Mouse (Mus musculus): Measurements from ENCODE around the gene Epas1. TPM values are rescaled to one million over a fixed set of nuclear protein-coding genes. Genes with fewer than 3 reads are reported as not detected.

Epas1 gene
- polyA plus RNA-seq, 1 experiment from 2014 or later = 5.3 TPM

DNA sequence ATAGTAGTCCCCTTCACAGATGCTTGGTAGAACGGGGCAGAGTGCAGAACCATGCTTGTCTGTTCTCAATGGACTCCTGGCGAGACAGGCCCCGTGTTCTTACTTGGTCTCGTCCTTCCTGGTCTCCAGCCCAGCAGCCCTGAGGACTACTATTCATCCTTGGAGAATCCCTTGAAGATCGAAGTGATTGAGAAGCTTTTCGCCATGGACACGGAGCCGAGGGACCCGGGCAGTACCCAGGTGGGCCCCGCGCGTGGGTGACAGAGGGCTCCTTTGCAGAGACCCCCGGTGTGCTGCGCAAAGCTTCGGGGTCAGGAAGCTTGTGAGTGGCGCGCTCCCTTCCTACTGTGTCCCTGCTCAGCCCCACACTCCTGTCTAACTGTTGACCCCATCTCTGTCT lies 72.9 kb downstream of the Epas1 start:
- H3K9me3 ChIP-seq (replicated peaks; ENCODE audit: control insufficient read depth, low read length) = no peaks in the 10 kb centered on the region
- H3K36me3 ChIP-seq (ENCODE audit: control insufficient read depth, insufficient read depth, low read length) = no peaks in the 10 kb centered on the region
- no peak overlapping the region for H3K4me2 ChIP-seq (ENCODE audit: low read depth, low read length)
- H3K27ac ChIP-seq (ENCODE audit: low read length) = no peak overlapping the region
- H3K4me3 ChIP-seq (replicated peaks; ENCODE audit: low read length) = no peak overlapping the region
- ATAC-seq (ENCODE audit: insufficient read depth, low FRiP score) = no peak
- no peaks in the 10 kb centered on the region for H3K27me3 ChIP-seq (ENCODE audit: control insufficient read depth, insufficient read depth, low read length)
- H3K9ac ChIP-seq (ENCODE audit: low read length) = no peak overlapping the region
- no peaks in the 10 kb centered on the region for H3K4me1 ChIP-seq (ENCODE audit: control insufficient read depth, insufficient read depth, low read length)
- 92% methylated on average over 17 of the region's 17 CpGs for WGBS

DNA sequence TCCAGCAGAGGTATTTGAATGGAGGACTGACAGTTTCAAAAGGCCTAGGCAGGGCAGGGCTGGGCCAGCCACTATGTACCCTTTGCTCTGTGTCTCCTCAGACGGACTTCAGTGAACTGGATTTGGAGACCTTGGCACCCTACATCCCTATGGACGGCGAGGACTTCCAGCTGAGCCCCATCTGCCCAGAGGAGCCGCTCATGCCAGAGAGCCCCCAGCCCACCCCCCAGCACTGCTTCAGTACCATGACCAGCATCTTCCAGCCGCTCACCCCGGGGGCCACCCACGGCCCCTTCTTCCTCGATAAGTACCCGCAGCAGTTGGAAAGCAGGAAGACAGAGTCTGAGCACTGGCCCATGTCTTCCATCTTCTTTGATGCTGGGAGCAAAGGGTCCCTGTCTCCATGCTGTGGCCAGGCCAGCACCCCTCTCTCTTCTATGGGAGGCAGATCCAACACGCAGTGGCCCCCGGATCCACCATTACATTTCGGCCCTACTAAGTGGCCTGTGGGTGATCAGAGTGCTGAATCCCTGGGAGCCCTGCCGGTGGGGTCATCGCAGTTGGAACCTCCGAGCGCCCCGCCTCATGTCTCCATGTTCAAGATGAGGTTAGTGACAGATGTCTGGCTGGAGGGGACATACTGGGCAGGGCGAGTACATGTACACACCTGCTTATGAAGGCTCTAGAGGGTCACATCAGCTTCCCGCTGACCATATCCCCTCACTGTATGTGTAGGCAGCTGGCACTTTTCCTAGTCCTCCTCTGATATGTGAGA lies 74.1 kb downstream of the Epas1 start:
- Histone ChIP-seq H3K4me2 (ENCODE audit: low read depth, low read length) (no peak overlapping the region), H3K27me3 (ENCODE audit: control insufficient read depth, insufficient read depth, low read length) (no peaks in the 10 kb centered on the region), H3K36me3 (ENCODE audit: control insufficient read depth, insufficient read depth, low read length) (no peaks in the 10 kb centered on the region), H3K4me3 (replicated peaks; ENCODE audit: low read length) (no peak overlapping the region), H3K27ac (ENCODE audit: low read length) (no peak overlapping the region), H3K9ac (ENCODE audit: low read length) (no peak overlapping the region), H3K9me3 (replicated peaks; ENCODE audit: control insufficient read depth, low read length) (no peaks in the 10 kb centered on the region), H3K4me1 (ENCODE audit: control insufficient read depth, insufficient read depth, low read length) (no peaks in the 10 kb centered on the region)
- ATAC-seq (ENCODE audit: insufficient read depth, low FRiP score) = no peak
- WGBS = 93% methylated on average over 19 of the region's 19 CpGs

DNA sequence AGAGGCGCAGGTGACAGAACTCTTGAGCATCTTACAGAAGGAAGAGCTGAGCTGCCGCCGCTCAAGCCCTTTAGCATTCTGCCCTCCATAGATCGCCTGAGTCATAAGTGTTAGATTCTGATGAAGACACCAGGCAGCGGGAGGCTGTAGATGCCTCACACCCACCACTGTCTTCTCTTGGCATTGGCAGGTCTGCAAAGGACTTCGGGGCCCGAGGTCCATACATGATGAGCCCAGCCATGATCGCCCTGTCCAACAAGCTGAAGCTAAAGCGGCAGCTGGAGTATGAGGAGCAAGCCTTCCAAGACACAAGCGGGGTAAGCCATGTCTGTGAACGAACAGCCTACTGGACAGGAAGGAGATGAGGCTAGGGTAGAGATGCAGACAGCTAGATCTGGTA lies 75.0 kb downstream of the Epas1 start:
- ATAC-seq (ENCODE audit: insufficient read depth, low FRiP score) = no peak
- 94% methylated on average over 11 of the region's 11 CpGs for WGBS
- H3K4me2 ChIP-seq (ENCODE audit: low read depth, low read length) = no peak overlapping the region

DNA sequence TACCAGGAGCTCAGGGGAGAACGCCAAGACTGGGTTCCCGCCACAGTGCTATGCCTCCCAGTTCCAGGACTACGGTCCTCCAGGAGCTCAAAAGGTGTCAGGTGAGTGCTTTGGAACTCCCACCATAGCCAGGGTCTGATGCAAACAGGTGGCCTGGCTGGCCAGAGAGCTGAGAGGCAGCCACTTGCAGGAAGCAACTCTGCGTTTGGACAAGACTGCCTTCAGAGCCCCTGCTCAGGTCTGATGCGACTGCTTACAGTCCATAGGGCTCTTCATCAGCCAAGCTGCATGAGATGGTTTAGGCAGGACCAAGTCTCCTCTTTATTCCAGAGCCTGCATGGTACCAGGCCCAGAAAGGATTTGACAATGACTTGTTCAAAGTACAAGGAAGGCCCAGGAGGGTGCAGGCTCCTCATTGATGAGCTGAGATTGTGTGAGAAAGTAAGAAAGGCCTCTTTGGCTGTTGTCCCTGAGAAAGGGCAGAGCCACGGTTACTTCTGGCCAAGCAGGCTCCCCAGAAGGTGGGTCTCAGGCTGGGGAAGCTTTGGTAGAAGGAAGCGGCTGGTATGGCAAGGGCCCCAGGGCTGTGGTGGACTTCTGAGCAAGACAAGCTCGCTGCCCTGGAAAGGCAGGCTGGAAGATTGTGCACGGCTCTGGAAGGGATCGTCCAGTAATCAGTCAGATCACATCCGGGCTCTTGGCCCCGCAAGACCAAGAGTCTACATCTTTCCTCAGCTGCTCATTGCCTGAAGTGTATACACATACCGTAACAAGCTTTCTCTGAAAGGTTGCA lies 76.1 kb downstream of the Epas1 start:
- Histone ChIP-seq H3K9ac (ENCODE audit: low read length) (no peak overlapping the region), H3K27ac (ENCODE audit: low read length) (no peak overlapping the region), H3K27me3 (ENCODE audit: control insufficient read depth, insufficient read depth, low read length) (no peaks in the 10 kb centered on the region), H3K4me3 (replicated peaks; ENCODE audit: low read length) (no peak overlapping the region), H3K36me3 (ENCODE audit: control insufficient read depth, insufficient read depth, low read length) (no peaks in the 10 kb centered on the region), H3K4me1 (ENCODE audit: control insufficient read depth, insufficient read depth, low read length) (no peaks in the 10 kb centered on the region), H3K9me3 (replicated peaks; ENCODE audit: control insufficient read depth, low read length) (no peaks in the 10 kb centered on the region), H3K4me2 (ENCODE audit: low read depth, low read length) (no peak overlapping the region)
- 81% methylated on average over 13 of the region's 13 CpGs for WGBS
- ATAC-seq (ENCODE audit: insufficient read depth, low FRiP score) = no peak

More for the DNA sequence above, 75.0 kb downstream of the Epas1 start:
- no peak overlapping the region for H3K27ac ChIP-seq (ENCODE audit: low read length)
- H3K36me3 ChIP-seq (ENCODE audit: control insufficient read depth, insufficient read depth, low read length) = no peaks in the 10 kb centered on the region
- no peak overlapping the region for H3K9ac ChIP-seq (ENCODE audit: low read length)
- H3K4me3 ChIP-seq (replicated peaks; ENCODE audit: low read length) = no peak overlapping the region
- no peaks in the 10 kb centered on the region for H3K9me3 ChIP-seq (replicated peaks; ENCODE audit: control insufficient read depth, low read length)
- no peaks in the 10 kb centered on the region for H3K4me1 ChIP-seq (ENCODE audit: control insufficient read depth, insufficient read depth, low read length)
- H3K27me3 ChIP-seq (ENCODE audit: control insufficient read depth, insufficient read depth, low read length) = no peaks in the 10 kb centered on the region

DNA sequence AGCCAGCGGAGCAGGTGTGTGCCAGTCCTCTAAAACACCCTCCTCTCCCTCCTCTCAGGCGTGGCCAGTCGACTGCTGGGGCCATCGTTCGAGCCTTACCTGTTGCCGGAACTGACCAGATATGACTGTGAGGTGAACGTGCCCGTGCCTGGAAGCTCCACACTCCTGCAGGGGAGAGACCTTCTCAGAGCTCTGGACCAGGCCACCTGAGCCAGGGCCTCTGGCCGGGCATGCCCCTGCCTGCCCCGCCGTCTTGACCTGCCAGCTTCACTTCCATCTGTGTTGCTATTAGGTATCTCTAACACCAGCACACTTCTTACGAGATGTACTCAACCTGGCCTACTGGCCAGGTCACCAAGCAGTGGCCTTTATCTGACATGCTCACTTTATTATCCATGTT lies 77.4 kb downstream of the Epas1 start:
- 79% methylated on average over 12 of the region's 12 CpGs for WGBS
- ATAC-seq (ENCODE audit: insufficient read depth, low FRiP score) = no peak

DNA sequence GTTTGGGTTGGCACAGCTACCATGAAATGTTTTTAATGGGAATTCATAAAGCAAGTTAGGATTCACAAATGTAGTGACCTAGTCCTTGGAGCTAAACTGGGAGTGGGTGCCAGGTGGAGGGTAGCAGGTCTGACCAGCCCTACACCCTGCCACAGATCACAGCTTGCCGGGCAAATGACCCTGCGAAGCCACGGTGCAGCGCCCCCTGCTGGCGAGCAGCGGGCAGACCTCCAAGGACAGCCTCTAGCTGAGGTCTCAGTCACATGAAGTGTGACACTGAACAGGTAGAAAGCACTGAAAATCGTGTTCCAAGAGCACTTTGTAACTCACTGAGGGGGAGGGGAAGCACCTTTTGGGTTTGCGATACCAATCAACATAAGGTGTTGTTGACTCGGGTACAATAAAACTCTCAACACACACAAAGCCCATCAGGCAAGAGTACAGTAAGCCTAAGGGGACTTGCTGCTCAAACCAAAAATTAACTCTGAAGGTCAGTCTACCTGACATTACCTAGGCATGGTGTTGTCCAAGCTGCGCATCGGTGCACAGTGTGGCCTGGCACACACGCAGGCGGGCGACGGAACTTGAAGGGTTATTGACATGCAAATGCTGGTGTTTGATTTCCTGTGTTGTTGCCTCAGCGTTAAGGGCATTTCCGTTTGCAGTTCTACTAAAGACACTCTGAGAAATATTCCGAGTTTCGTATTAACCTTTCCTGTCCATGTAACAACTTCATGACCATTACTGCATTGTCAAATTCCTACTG lies 79.2 kb downstream of the Epas1 start:
- Histone ChIP-seq H3K4me2 (ENCODE audit: low read depth, low read length) (no peak overlapping the region), H3K27ac (ENCODE audit: low read length) (no peak overlapping the region), H3K4me1 (ENCODE audit: control insufficient read depth, insufficient read depth, low read length) (no peaks in the 10 kb centered on the region), H3K9ac (ENCODE audit: low read length) (no peak overlapping the region), H3K27me3 (ENCODE audit: control insufficient read depth, insufficient read depth, low read length) (no peaks in the 10 kb centered on the region), H3K4me3 (replicated peaks; ENCODE audit: low read length) (no peak overlapping the region), H3K9me3 (replicated peaks; ENCODE audit: control insufficient read depth, low read length) (no peaks in the 10 kb centered on the region), H3K36me3 (ENCODE audit: control insufficient read depth, insufficient read depth, low read length) (no peaks in the 10 kb centered on the region)
- 69% methylated on average over 19 of the region's 19 CpGs for WGBS
- no peak for ATAC-seq (ENCODE audit: insufficient read depth, low FRiP score)

More for the DNA sequence above, 77.4 kb downstream of the Epas1 start:
- Histone ChIP-seq H3K27ac (ENCODE audit: low read length) (no peak overlapping the region), H3K4me2 (ENCODE audit: low read depth, low read length) (no peak overlapping the region), H3K4me3 (replicated peaks; ENCODE audit: low read length) (no peak overlapping the region), H3K9me3 (replicated peaks; ENCODE audit: control insufficient read depth, low read length) (no peaks in the 10 kb centered on the region), H3K27me3 (ENCODE audit: control insufficient read depth, insufficient read depth, low read length) (no peaks in the 10 kb centered on the region), H3K4me1 (ENCODE audit: control insufficient read depth, insufficient read depth, low read length) (no peaks in the 10 kb centered on the region), H3K36me3 (ENCODE audit: control insufficient read depth, insufficient read depth, low read length) (no peaks in the 10 kb centered on the region), H3K9ac (ENCODE audit: low read length) (no peak overlapping the region)

DNA sequence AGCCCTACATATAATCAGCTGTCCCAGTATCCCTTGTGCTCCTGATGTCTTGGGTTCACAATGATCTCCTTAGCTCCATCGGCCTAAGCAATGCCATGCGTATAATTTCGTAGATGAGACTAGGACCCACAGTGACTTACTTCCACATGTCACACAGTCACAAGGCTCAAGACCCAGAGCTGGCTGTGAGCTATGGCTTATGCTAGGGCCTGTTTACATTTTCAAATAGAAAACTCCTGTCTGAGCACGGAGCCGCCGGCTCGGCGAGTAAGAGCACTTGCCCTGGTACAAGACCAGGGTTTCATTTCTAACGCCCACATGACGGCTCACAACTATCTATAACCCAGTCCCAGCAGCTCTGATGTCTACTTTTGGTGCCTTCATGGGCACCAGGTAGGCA lies 80.4 kb downstream of the Epas1 start:
- H3K9ac ChIP-seq (ENCODE audit: low read length) = no peak overlapping the region
- no peaks in the 10 kb centered on the region for H3K27me3 ChIP-seq (ENCODE audit: control insufficient read depth, insufficient read depth, low read length)
- no peak overlapping the region for H3K27ac ChIP-seq (ENCODE audit: low read length)
- H3K4me1 ChIP-seq (ENCODE audit: control insufficient read depth, insufficient read depth, low read length) = no peaks in the 10 kb centered on the region
- H3K4me2 ChIP-seq (ENCODE audit: low read depth, low read length) = no peak overlapping the region
- no peak for ATAC-seq (ENCODE audit: insufficient read depth, low FRiP score)
- no peaks in the 10 kb centered on the region for H3K9me3 ChIP-seq (replicated peaks; ENCODE audit: control insufficient read depth, low read length)
- WGBS = 88% methylated on average over 10 of the region's 10 CpGs
- H3K36me3 ChIP-seq (ENCODE audit: control insufficient read depth, insufficient read depth, low read length) = no peaks in the 10 kb centered on the region
- no peak overlapping the region for H3K4me3 ChIP-seq (replicated peaks; ENCODE audit: low read length)

DNA sequence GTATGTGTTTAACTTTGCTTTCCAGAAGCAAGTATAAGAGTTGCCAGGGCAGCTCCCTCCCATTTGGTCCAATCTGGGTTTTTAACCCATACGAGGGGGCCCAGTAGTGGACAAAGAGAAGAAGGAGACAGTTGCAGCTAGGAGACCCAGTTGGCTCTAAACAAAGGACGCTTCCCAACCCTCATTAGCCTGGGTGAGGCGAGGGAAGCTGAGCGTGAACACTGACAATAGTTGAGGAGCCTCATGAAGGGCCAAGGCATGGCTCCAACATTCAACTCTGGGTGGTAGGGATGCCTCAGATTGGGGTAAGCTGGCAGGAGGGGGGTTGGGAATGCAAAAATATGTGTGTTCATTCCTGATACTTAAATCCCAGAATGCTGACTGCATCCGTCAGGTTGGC lies 85.8 kb downstream of the Epas1 start:
- Histone ChIP-seq H3K27me3 (ENCODE audit: control insufficient read depth, insufficient read depth, low read length) (no peaks in the 10 kb centered on the region), H3K27ac (ENCODE audit: low read length) (no peak overlapping the region), H3K9ac (ENCODE audit: low read length) (no peak overlapping the region), H3K9me3 (replicated peaks; ENCODE audit: control insufficient read depth, low read length) (no peaks in the 10 kb centered on the region), H3K4me3 (replicated peaks; ENCODE audit: low read length) (no peak overlapping the region), H3K4me2 (ENCODE audit: low read depth, low read length) (no peak overlapping the region), H3K4me1 (ENCODE audit: control insufficient read depth, insufficient read depth, low read length) (no peaks in the 10 kb centered on the region), H3K36me3 (ENCODE audit: control insufficient read depth, insufficient read depth, low read length) (no peaks in the 10 kb centered on the region)
- WGBS = 83% methylated on average over 5 of the region's 5 CpGs
- ATAC-seq (ENCODE audit: insufficient read depth, low FRiP score) = no peak

Data from stomach, embryonic 16.5 days (tissue).